In the genomic region with DNA sequence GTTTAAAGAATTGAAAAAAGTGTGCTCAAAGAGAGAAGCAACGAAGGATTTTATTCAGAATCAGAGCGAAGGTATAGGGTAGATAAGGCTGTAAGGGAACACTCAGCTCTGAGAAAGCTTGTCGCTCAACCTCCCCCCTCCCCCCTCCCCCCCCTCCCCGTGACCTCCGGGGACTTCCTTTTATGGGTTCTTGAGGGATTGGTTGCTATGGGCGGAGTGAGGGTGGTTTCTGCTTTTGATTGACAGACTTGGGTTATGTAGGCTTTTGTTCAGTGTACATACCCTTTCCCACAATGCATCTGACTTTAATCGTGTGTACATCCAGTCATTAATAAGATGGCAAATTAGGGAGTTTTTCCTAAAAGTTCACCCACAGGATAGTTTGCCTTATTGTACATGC, we compare ENCODE assay signal across 10 mouse cellular contexts.
DNase-seq lines count a peak whose midpoint lies in the region; ATAC-seq and TF ChIP-seq lines count a peak whose summit lies in the region.
"Had no signal": no experiment of that assay in that cellular context is flagged by ENCODE, and none has a peak within 500 bp of the region (broad histone marks: within the 10 kb centered on the region; RNA-seq: fewer than 3 reads in every experiment).

No protein-coding gene starts in this region.

- no peak for DNase-seq in midbrain, embryonic 11.5 days (ENCODE audit: low spot score, missing footprints)
- peak; percentile 83 for DNase-seq in induced T-regulatory cell, adult 2 months (ENCODE audit: low read depth)
- DNase-seq in stomach, postnatal 0 days (ENCODE audit: low spot score), result peak; percentile 22
- no peak for DNase-seq in cerebellum, postnatal 10 days
- DNase-seq in left cerebral cortex, adult 8-10 months (ENCODE audit: low spot score in 2 of 2), result no peak
- DNase-seq: cerebellum, adult 18-20 months; heart, postnatal 14 days had no signal

- H3K36me3 ChIP-seq in midbrain, embryonic 11.5 days (ENCODE audit: control insufficient read depth, insufficient read depth, low read length), result no peaks in the 10 kb centered on the region
- H3K36me3 ChIP-seq in midbrain, embryonic 13.5 days, result no peaks in the 10 kb centered on the region
- H3K36me3 ChIP-seq in stomach, postnatal 0 days (ENCODE audit: control insufficient read depth, insufficient read depth, low read length), result no peaks in the 10 kb centered on the region

- H3K4me1 ChIP-seq in midbrain, embryonic 11.5 days (ENCODE audit: control insufficient read depth, insufficient read depth, low read length), result no peaks in the 10 kb centered on the region
- H3K4me1 ChIP-seq in midbrain, embryonic 13.5 days (replicated peaks), result peaks cover 7% of the 10 kb centered on the region; the same call in 1 of the 2 replicates
- H3K4me1 ChIP-seq in stomach, postnatal 0 days (replicated peaks; ENCODE audit: control insufficient read depth, insufficient read depth), result no peaks in the 10 kb centered on the region

- no peak overlapping the region for H3K4me3 ChIP-seq in midbrain, embryonic 11.5 days (ENCODE audit: low read depth, low read length)
- H3K4me3 ChIP-seq in midbrain, embryonic 13.5 days (replicated peaks), result no peak overlapping the region
- H3K4me3 ChIP-seq in stomach, postnatal 0 days (ENCODE audit: low read depth, low read length), result no peak overlapping the region
- H3K4me3 ChIP-seq: layer of hippocampus, adult 2 months had no signal

- TF ChIP-seq EP300 in stomach, postnatal 0 days (optimal IDR thresholded peaks at IDR 0.05), result no peak

- no peak overlapping the region; the same call in 1 of the 2 replicates for H3K27ac ChIP-seq in midbrain, embryonic 11.5 days (ENCODE audit: low read depth, low read length)
- H3K27ac ChIP-seq in midbrain, embryonic 13.5 days, result no peak overlapping the region
- H3K27ac ChIP-seq in stomach, postnatal 0 days (replicated peaks), result no peak overlapping the region
- H3K27ac ChIP-seq: layer of hippocampus, adult 2 months had no signal

- TF ChIP-seq CTCF in stomach, postnatal 0 days (IDR thresholded peaks at IDR 0.05; ENCODE audit: low read depth), result no peak

- H3K27me3 ChIP-seq in midbrain, embryonic 11.5 days (ENCODE audit: control insufficient read depth, insufficient read depth, low read length), result no peaks in the 10 kb centered on the region
- H3K27me3 ChIP-seq in midbrain, embryonic 13.5 days, result no peaks in the 10 kb centered on the region
- H3K27me3 ChIP-seq in stomach, postnatal 0 days (ENCODE audit: control insufficient read depth, insufficient read depth, low read length), result no peaks in the 10 kb centered on the region

- H3K9ac ChIP-seq in midbrain, embryonic 11.5 days (ENCODE audit: low read length), result no peak overlapping the region
- H3K9ac ChIP-seq in midbrain, embryonic 13.5 days (replicated peaks), result no peak overlapping the region
- H3K9ac ChIP-seq in stomach, postnatal 0 days (ENCODE audit: low read length), result no peak overlapping the region

- no peak overlapping the region for H3K4me2 ChIP-seq in midbrain, embryonic 11.5 days
- H3K4me2 ChIP-seq in midbrain, embryonic 13.5 days (replicated peaks), result no peak overlapping the region
- H3K4me2 ChIP-seq in stomach, postnatal 0 days (replicated peaks; ENCODE audit: low read depth), result no peak overlapping the region

- H3K9me3 ChIP-seq in midbrain, embryonic 11.5 days (ENCODE audit: control insufficient read depth, low read length), result no peaks in the 10 kb centered on the region
- H3K9me3 ChIP-seq in midbrain, embryonic 13.5 days, result no peaks in the 10 kb centered on the region
- no peaks in the 10 kb centered on the region for H3K9me3 ChIP-seq in stomach, postnatal 0 days (ENCODE audit: control insufficient read depth, low read length)

- peak; percentile 64 for ATAC-seq in midbrain, embryonic 11.5 days (ENCODE audit: low FRiP score)
- ATAC-seq in midbrain, embryonic 13.5 days, result no peak
- ATAC-seq in activated CD4-positive, CD25-positive, alpha-beta regulatory T cell, adult 4 months, result peak; percentile 91
- no peak for ATAC-seq in stomach, postnatal 0 days (ENCODE audit: low FRiP score, low TSS enrichment)

- WGBS in midbrain, embryonic 11.5 days, result 47% methylated on average over 7 of the region's 7 CpGs
- 33% methylated on average over 7 of the region's 7 CpGs for whole genome bisulfite sequencing in midbrain, embryonic 13.5 days
- 50% methylated on average over 5 of the region's 7 CpGs for WGBS in stomach, postnatal 0 days

Comparison
In these comparisons a context has a peak if more than half of its experiments do, and no peak if none do; other contexts are left out.
1. ATAC-seq: peak in midbrain, embryonic 11.5 days (single experiment) and activated CD4-positive, CD25-positive, alpha-beta regulatory T cell, adult 4 months (single experiment); none in midbrain, embryonic 13.5 days (single experiment) and stomach, postnatal 0 days (single experiment).
2. DNase-seq: peak in induced T-regulatory cell, adult 2 months (single experiment) and stomach, postnatal 0 days (single experiment); none in midbrain, embryonic 11.5 days (single experiment), cerebellum, postnatal 10 days (0 of 2) and left cerebral cortex, adult 8-10 months (0 of 2).